Mouse (Mus musculus): ENCODE data around the gene Chaf1b. TPM values are rescaled to one million over a fixed set of nuclear protein-coding genes. Genes with fewer than 3 reads are reported as not detected.
A peak's percentile ranks its signal among the peaks of the same experiment; 100 is the strongest.

Gene Chaf1b
- polyA plus RNA-seq (2012; rRNA removed) = 2.4 and 3.3 TPM in 2 replicates

DNA sequence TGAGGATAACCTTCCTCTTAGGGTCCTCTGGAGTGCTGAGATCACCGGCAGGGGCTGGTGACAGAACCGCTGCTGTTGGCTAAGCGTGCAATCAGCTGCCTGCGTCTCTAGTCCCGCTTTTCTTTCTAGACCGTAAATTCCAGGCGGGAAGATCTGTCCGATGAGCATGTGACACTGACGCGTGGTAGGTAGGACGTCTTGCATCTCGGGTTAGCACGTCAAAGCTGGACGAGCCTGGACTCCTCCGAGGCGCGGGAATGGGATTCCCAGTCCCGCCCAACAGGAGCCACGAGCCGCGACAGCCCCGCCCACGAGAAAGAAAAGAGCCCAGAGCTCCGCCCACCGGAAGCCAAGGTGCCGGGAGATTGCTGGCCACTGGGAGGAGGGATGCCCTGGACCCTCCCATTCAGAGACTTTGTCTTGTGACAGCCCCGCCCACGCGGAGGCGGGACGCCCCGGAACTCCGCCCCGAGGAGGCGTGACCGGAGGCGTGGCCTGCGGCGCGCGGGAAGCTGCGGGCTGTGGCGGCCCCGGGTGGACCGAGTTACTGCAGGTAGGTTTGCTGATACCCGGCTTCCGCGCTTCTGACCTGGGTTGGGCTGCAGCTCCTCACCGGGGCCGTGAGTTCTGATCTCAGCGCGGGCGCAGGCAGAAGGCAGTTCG, at the start of gene Chaf1b:
Gene Chaf1b, plus strand, starts transcription at position 479 of the 663 bp plus-strand sequence.
- H3K4me3 ChIP-seq (ENCODE audit: low read depth, low read length) = peak within 1 kb of the TSS; percentile 87
- H3K36me3 ChIP-seq (ENCODE audit: control insufficient read depth, insufficient read depth, low read length) = no peaks in the 10 kb centered on the region
- under 1% methylated on average over 54 of the region's 54 CpGs for WGBS
- peaks cover 3% of the 10 kb centered on the region; the same call in 1 of the 2 replicates for H3K4me1 ChIP-seq (ENCODE audit: control insufficient read depth, insufficient read depth, insufficient read length, low read length)
- no peak within 1 kb of the TSS for H3K27ac ChIP-seq (ENCODE audit: insufficient read depth, low read depth, low read length)
- TF ChIP-seq CTCF (IDR thresholded peaks at IDR 0.05; ENCODE audit: extremely low read depth, insufficient read length, insufficient replicate concordance, low read depth, low read length) (0 out of 2 replicates have a peak, but pooled peaks have one; percentile 11), POLR2A (IDR thresholded peaks at IDR 0.05; ENCODE audit: low read depth, low read length) (peak; percentile 32; the same call in 1 of the 2 replicates)
- no peaks in the 10 kb centered on the region for H3K27me3 ChIP-seq (ENCODE audit: control insufficient read depth, insufficient read depth, low read length)

GRCm38 (mm10) chr16:93834076-93834475, 49.6 kb upstream of the Chaf1b start:
- peaks cover 3% of the 10 kb centered on the region; the same call in 1 of the 2 replicates for H3K4me1 ChIP-seq (ENCODE audit: control insufficient read depth, insufficient read depth, insufficient read length, low read length)
- TF ChIP-seq CTCF (IDR thresholded peaks at IDR 0.05; ENCODE audit: extremely low read depth, insufficient read length, insufficient replicate concordance, low read depth, low read length) (no peak), POLR2A (IDR thresholded peaks at IDR 0.05; ENCODE audit: low read depth, low read length) (no peak)
- no peaks in the 10 kb centered on the region for H3K36me3 ChIP-seq (ENCODE audit: control insufficient read depth, insufficient read depth, low read length)
- H3K27ac ChIP-seq (ENCODE audit: insufficient read depth, low read depth, low read length) = no peak overlapping the region
- H3K27me3 ChIP-seq (ENCODE audit: control insufficient read depth, insufficient read depth, low read length) = no peaks in the 10 kb centered on the region
- WGBS = 55% methylated on average over 2 of the region's 2 CpGs
- no peak overlapping the region for H3K4me3 ChIP-seq (ENCODE audit: low read depth, low read length)

DNA sequence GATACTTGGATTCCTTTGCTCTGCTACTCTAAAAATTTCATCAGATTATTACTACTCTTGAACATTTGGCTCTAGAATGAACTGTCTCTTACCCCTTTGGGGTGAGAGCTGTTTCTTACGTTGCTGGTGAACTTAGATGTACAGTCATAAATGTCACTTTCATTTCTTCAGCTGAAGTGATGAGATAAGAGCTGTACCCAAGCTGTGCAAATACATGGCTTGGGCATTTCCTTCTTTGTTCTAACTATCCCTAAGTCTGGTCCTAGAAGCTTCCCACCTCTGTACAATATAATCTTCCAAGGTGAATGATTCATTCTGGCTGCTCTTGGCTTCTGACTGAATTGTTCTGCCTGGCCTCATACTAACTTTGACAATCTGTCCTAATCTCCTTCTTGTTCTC, 44.7 kb upstream of the Chaf1b start:
- peaks cover 3% of the 10 kb centered on the region; the same call in 1 of the 2 replicates for H3K4me1 ChIP-seq (ENCODE audit: control insufficient read depth, insufficient read depth, insufficient read length, low read length)
- peaks cover 9% of the 10 kb centered on the region for H3K36me3 ChIP-seq (ENCODE audit: control insufficient read depth, insufficient read depth, low read length)
- H3K4me3 ChIP-seq (ENCODE audit: low read depth, low read length) = no peak overlapping the region
- TF ChIP-seq CTCF (IDR thresholded peaks at IDR 0.05; ENCODE audit: extremely low read depth, insufficient read length, insufficient replicate concordance, low read depth, low read length) (no peak), POLR2A (IDR thresholded peaks at IDR 0.05; ENCODE audit: low read depth, low read length) (no peak)
- H3K27ac ChIP-seq (ENCODE audit: insufficient read depth, low read depth, low read length) = no peak overlapping the region
- WGBS = 16% methylated on average over 1 of the region's 1 CpGs
- H3K27me3 ChIP-seq (ENCODE audit: control insufficient read depth, insufficient read depth, low read length) = no peaks in the 10 kb centered on the region

GRCm38 (mm10) chr16:93850527-93850926, 33.2 kb upstream of the Chaf1b start:
- Histone ChIP-seq H3K4me1 (ENCODE audit: control insufficient read depth, insufficient read depth, insufficient read length, low read length) (no peaks in the 10 kb centered on the region), H3K27ac (ENCODE audit: insufficient read depth, low read depth, low read length) (no peak overlapping the region), H3K36me3 (ENCODE audit: control insufficient read depth, insufficient read depth, low read length) (peaks cover 69% of the 10 kb centered on the region), H3K4me3 (ENCODE audit: low read depth, low read length) (no peak overlapping the region), H3K27me3 (ENCODE audit: control insufficient read depth, insufficient read depth, low read length) (no peaks in the 10 kb centered on the region)
- 97% methylated on average over 3 of the region's 3 CpGs for WGBS
- TF ChIP-seq CTCF (IDR thresholded peaks at IDR 0.05; ENCODE audit: extremely low read depth, insufficient read length, insufficient replicate concordance, low read depth, low read length) (no peak), POLR2A (IDR thresholded peaks at IDR 0.05; ENCODE audit: low read depth, low read length) (no peak)

GRCm38 (mm10) chr16:93859967-93860366, 23.7 kb upstream of the Chaf1b start:
- peaks cover 78% of the 10 kb centered on the region for H3K36me3 ChIP-seq (ENCODE audit: control insufficient read depth, insufficient read depth, low read length)
- 80% methylated on average over 4 of the region's 4 CpGs for WGBS
- no peak overlapping the region for H3K27ac ChIP-seq (ENCODE audit: insufficient read depth, low read depth, low read length)
- no peak overlapping the region for H3K4me3 ChIP-seq (ENCODE audit: low read depth, low read length)
- TF ChIP-seq CTCF (IDR thresholded peaks at IDR 0.05; ENCODE audit: extremely low read depth, insufficient read length, insufficient replicate concordance, low read depth, low read length) = no peak
- no peak for TF ChIP-seq POLR2A (IDR thresholded peaks at IDR 0.05; ENCODE audit: low read depth, low read length)
- no peaks in the 10 kb centered on the region for H3K27me3 ChIP-seq (ENCODE audit: control insufficient read depth, insufficient read depth, low read length)
- no peaks in the 10 kb centered on the region for H3K4me1 ChIP-seq (ENCODE audit: control insufficient read depth, insufficient read depth, insufficient read length, low read length)

GRCm38 (mm10) chr16:93860686-93861085, 23.0 kb upstream of the Chaf1b start:
- H3K36me3 ChIP-seq (ENCODE audit: control insufficient read depth, insufficient read depth, low read length) = peaks cover 80% of the 10 kb centered on the region

GRCm38 (mm10) chr16:93874841-93875240, 8.9 kb upstream of the Chaf1b start:
- Histone ChIP-seq H3K27ac (ENCODE audit: insufficient read depth, low read depth, low read length) (no peak overlapping the region), H3K4me1 (ENCODE audit: control insufficient read depth, insufficient read depth, insufficient read length, low read length) (no peaks in the 10 kb centered on the region), H3K27me3 (ENCODE audit: control insufficient read depth, insufficient read depth, low read length) (no peaks in the 10 kb centered on the region), H3K36me3 (ENCODE audit: control insufficient read depth, insufficient read depth, low read length) (peaks cover 58% of the 10 kb centered on the region), H3K4me3 (ENCODE audit: low read depth, low read length) (no peak overlapping the region)
- TF ChIP-seq CTCF (IDR thresholded peaks at IDR 0.05; ENCODE audit: extremely low read depth, insufficient read length, insufficient replicate concordance, low read depth, low read length) = no peak
- no peak for TF ChIP-seq POLR2A (IDR thresholded peaks at IDR 0.05; ENCODE audit: low read depth, low read length)
- WGBS = 81% methylated on average over 13 of the region's 13 CpGs

More at GRCm38 (mm10) chr16:93860686-93861085, 23.0 kb upstream of the Chaf1b start:
- no peaks in the 10 kb centered on the region for H3K4me1 ChIP-seq (ENCODE audit: control insufficient read depth, insufficient read depth, insufficient read length, low read length)
- H3K4me3 ChIP-seq (ENCODE audit: low read depth, low read length) = no peak overlapping the region
- no peaks in the 10 kb centered on the region for H3K27me3 ChIP-seq (ENCODE audit: control insufficient read depth, insufficient read depth, low read length)
- no peak overlapping the region for H3K27ac ChIP-seq (ENCODE audit: insufficient read depth, low read depth, low read length)
- no peak for TF ChIP-seq POLR2A (IDR thresholded peaks at IDR 0.05; ENCODE audit: low read depth, low read length)
- TF ChIP-seq CTCF (IDR thresholded peaks at IDR 0.05; ENCODE audit: extremely low read depth, insufficient read length, insufficient replicate concordance, low read depth, low read length) = no peak
